Mouse (Mus musculus) heart, adult 2 months (tissue): ENCODE measurements around the gene Hs1bp3. TPM values are rescaled to one million over a fixed set of nuclear protein-coding genes. Genes with fewer than 3 reads are reported as not detected.

Source experiments
- DNase-seq, 2 experiments: peaks; one replicate each; pipeline ENCODE4 v3.0.0; 2021
- H3K27ac ChIP-seq: fragments of 200-600 bp; 2 replicates; pipeline ENCODE4 v1.8.1; 2022
- H3K27me3 ChIP-seq: fragments of 200-500 bp; 2 replicates; pipeline ENCODE4 v1.6.1; 2012; ENCODE audit warnings: mild to moderate bottlenecking, low read length, inconsistent platforms, mixed read lengths; ENCODE audit not compliant: control insufficient read depth, insufficient read depth
- H3K36me3 ChIP-seq: fragments of 200-500 bp; 2 replicates; pipeline ENCODE4 v1.6.1; 2012; ENCODE audit warnings: low read length, inconsistent platforms; ENCODE audit not compliant: control insufficient read depth, insufficient read depth
- H3K4me1 ChIP-seq: fragments of 200-500 bp; 2 replicates; pipeline ENCODE4 v1.6.1; 2011; ENCODE audit warnings: low read length; ENCODE audit not compliant: control insufficient read depth, insufficient read depth
- H3K4me3 ChIP-seq: fragments of 200-600 bp; 2 replicates; pipeline ENCODE4 v1.8.1; 2022
- H3K79me2 ChIP-seq: fragments of 200-500 bp; replicated peaks from 2 replicates; pipeline ENCODE4 v1.6.1; 2012; ENCODE audit warnings: mild to moderate bottlenecking, inconsistent platforms, low read length, moderate library complexity, mixed read lengths; ENCODE audit not compliant: control insufficient read depth, insufficient read depth
- H3K9ac ChIP-seq: fragments of 200-500 bp; 2 replicates; pipeline ENCODE4 v1.6.1; 2012; ENCODE audit warnings: low read depth, mild to moderate bottlenecking, control low read depth, inconsistent platforms, low read length, mixed read lengths
- CTCF ChIP-seq: fragments of 200-600 bp; IDR thresholded peaks from 2 replicates; pipeline ENCODE4 v1.8.1; 2022; ENCODE audit warnings: antibody characterized with exemption, mild to moderate bottlenecking, moderate library complexity
- EP300 ChIP-seq: fragments of 200-500 bp; IDR thresholded peaks from 2 replicates; pipeline ENCODE4 v1.6.1; 2011; ENCODE audit warnings: low read depth, low read length, control low read depth; ENCODE audit not compliant: insufficient read depth
- POLR2A ChIP-seq: fragments of 200-500 bp; IDR thresholded peaks from 2 replicates; pipeline ENCODE4 v1.6.1; 2011; ENCODE audit warnings: mild to moderate bottlenecking, low read depth, low read length, control low read depth; ENCODE audit not compliant: insufficient read depth
- WGBS: fragments of 180-500 bp; shearing (Covaris S2); methylation state at CpG from one replicate; pipeline ENCODE4 v1.1.7; 2018; 5-methylcytosine and 5-hydroxymethylcytosine counted together
- intact Hi-C: fragments of 180-260 bp; cut with DNase I; formaldehyde crosslinking; loops from one replicate; pipeline ENCODE4 v1.15.1; 2025
- polyA plus RNA-seq: library from polyadenylated mRNA; depleted of rRNA; stranded (reverse); fragments of >200 nt; gene quantifications from 2 replicates; pipeline ENCODE4 v1.2.3, GENCODE M21; 2012
- total RNA-seq, 2 experiments: library from RNA; stranded (reverse); gene quantifications; 2 replicates each; pipeline ENCODE4 v1.2.3; 2021

Hs1bp3 gene
- total and polyA plus RNA-seq, 3 experiments, result 12.7 to 17.3 (median 13.8) TPM

DNA sequence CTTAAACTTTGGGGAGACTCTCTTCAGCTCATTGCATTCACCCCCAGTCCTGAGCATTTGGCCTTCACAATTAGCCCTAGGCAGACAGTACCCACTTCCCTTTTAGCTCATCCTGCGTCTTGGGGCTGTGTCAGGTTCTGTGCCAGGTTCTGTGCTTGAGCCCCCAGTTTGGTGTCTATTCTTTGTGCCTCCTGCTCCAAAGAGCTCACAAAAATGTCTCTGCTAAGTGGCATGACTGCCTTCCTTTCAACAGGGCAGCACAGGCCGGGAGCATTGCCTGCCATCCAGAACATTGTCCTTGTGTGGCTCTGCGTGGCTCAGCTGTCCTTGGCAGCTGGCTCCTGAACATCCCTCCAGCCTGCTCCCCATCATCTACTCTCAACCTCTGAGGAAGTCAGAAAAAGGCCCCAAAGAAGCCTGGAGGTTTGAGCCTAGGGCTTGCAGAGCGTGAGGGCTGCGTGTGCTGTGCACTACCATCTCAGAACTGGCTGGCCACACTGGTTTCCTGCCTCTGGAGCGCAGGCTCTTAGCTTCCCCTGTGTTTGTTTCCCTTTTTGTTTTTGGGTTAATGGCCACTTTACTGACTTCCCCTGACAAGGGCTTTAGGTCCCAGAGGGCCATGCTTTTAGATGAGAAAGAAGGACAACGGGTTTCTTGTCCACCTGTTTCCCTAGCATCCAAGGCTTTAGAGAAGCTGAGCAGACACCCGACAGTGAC lies 34.7 kb downstream of the Hs1bp3 start:
- TF ChIP-seq EP300, result 0 out of 2 replicates have a peak, but pooled peaks have one; percentile 47
- TF ChIP-seq POLR2A, result no peak
- no peaks in the 10 kb centered on the region for H3K79me2 ChIP-seq
- H3K4me1 ChIP-seq, result peaks cover 50% of the 10 kb centered on the region
- peaks cover 6% of the 10 kb centered on the region; the same call in 1 of the 2 replicates for H3K36me3 ChIP-seq
- intact Hi-C loops, result no loop called here
- peak overlapping the region; percentile 55 for H3K27ac ChIP-seq
- peak in 1 of 2 experiments; percentile 38 for DNase-seq
- 58% methylated on average over 8 of the region's 8 CpGs for whole genome bisulfite sequencing
- no peak overlapping the region for H3K4me3 ChIP-seq
- H3K27me3 ChIP-seq, result no peaks in the 10 kb centered on the region
- no peak overlapping the region for H3K9ac ChIP-seq

DNA sequence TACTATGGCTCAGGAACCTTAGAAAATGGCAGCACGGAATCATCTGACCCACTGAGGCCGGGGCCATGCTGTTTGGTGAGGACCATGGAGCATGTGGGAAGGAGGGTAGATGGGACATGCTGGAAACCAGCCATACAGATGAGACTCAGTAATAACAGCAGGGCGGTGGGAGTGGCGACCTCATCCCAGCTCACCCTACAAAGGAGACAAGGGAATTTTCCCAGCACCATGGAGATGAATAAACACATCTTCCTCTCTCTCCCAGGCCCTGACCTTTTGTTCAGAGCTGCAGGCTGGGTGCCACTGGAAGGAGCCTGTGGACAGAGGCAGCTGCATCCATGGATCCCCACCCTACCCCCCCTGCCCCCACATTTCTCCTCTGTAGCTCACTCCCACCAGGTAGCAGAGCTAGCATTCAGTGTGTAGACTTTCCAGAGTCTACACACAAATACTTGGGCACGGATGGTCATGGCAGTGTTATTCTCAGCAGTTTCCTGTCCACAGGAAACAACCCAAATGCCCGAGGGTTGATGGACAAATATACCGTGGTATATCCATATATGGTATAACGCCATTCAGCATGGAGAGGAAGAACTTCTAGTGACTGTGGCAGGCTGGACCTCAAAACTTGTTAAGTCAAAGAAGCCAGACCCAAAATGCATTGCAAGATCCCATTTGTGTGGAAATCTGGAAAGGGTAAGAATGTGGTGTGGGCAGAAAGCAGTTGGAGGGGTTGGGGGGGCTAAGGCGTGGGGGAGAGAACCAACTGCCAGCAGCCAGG lies 35.7 kb downstream of the Hs1bp3 start:
- no peaks in the 10 kb centered on the region for H3K27me3 ChIP-seq
- WGBS, result 57% methylated on average over 9 of the region's 9 CpGs
- H3K9ac ChIP-seq, result no peak overlapping the region
- peak; percentile 30 to 50 for DNase-seq
- H3K4me1 ChIP-seq, result peaks cover 50% of the 10 kb centered on the region
- no peak overlapping the region for H3K4me3 ChIP-seq
- intact Hi-C loops, result no loop called here
- no peaks in the 10 kb centered on the region for H3K79me2 ChIP-seq
- peak overlapping the region; percentile 55 for H3K27ac ChIP-seq
- peaks cover 6% of the 10 kb centered on the region; the same call in 1 of the 2 replicates for H3K36me3 ChIP-seq
- TF ChIP-seq EP300 (no peak), CTCF (no peak), POLR2A (no peak)

DNA sequence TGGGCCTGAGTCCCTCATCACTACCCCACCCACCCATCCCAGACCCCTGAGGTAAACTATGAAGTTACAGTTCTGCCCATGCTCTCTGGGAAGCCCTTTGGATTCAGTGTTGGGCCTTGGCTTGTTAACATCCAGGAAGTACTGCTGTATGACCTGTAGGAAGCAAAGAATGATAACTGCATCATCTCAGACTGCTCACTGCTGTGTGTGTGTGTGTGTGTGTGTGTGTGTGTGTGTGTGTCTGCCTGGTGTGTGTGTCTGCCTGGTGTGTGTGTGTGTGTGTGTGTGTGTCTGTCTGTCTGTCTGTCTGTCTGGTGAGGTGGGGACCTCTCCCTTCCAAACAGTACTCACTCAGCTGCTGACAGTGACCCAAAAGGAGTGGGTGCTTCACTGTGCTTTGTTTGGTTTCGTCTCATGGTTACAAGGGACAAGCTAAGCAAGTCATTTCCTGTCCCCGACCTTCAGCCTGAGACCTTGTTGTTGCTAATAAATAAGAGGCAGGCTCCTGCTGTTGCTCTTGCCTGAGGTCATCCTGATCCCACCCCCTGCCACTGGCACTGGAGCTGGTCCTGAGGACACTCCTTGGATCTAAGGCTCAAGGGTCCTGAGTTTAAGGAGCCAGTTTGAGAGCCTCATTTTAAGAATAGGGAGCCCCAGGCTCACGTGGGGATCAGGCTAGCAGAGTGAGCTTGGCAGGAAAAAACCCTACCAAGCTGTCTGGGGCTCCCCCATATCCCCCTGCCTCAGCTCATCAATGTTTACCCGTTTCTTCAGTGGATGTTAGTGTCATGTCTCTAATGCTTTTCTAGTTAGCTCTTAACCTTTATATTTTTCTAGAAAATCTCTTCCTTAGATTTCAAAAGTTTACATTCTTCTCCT lies 38.0 kb downstream of the Hs1bp3 start:
- peak; percentile 52; the same call in 1 of the 2 replicates for TF ChIP-seq EP300
- peak; percentile 27; the same call in 1 of the 2 replicates for TF ChIP-seq POLR2A
- no peak for TF ChIP-seq CTCF

GRCm38 (mm10) chr12:8353071-8353470 lies 39.8 kb downstream of the Hs1bp3 start:
- H3K4me1 ChIP-seq, result peaks cover 30% of the 10 kb centered on the region
- H3K79me2 ChIP-seq, result no peaks in the 10 kb centered on the region
- intact Hi-C loops, result no loop called here
- 91% methylated on average over 4 of the region's 4 CpGs for WGBS
- no peaks in the 10 kb centered on the region for H3K27me3 ChIP-seq
- H3K36me3 ChIP-seq, result peaks cover 7% of the 10 kb centered on the region; the same call in 1 of the 2 replicates
- H3K27ac ChIP-seq, result no peak overlapping the region
- no peak for TF ChIP-seq CTCF
- no peak for TF ChIP-seq POLR2A
- no peak for TF ChIP-seq EP300
- H3K9ac ChIP-seq, result no peak overlapping the region
- H3K4me3 ChIP-seq, result no peak overlapping the region
- no peak for DNase-seq

More for the DNA sequence above, 38.0 kb downstream of the Hs1bp3 start:
- H3K27ac ChIP-seq, result peak overlapping the region; percentile 73
- peaks cover 38% of the 10 kb centered on the region for H3K4me1 ChIP-seq
- no peak overlapping the region for H3K4me3 ChIP-seq
- H3K79me2 ChIP-seq, result no peaks in the 10 kb centered on the region
- H3K27me3 ChIP-seq, result no peaks in the 10 kb centered on the region
- H3K9ac ChIP-seq, result peak overlapping the region; percentile 47; the same call in 1 of the 2 replicates
- H3K36me3 ChIP-seq, result peaks cover 6% of the 10 kb centered on the region; the same call in 1 of the 2 replicates
- intact Hi-C loops, result no loop called here
- 22% methylated on average over 4 of the region's 4 CpGs for WGBS
- peak; percentile 65 to 79 for DNase-seq

GRCm38 (mm10) chr12:8354187-8354586 lies 41.0 kb downstream of the Hs1bp3 start:
- peaks cover 8% of the 10 kb centered on the region; the same call in 1 of the 2 replicates for H3K36me3 ChIP-seq
- H3K79me2 ChIP-seq, result no peaks in the 10 kb centered on the region
- no peak for DNase-seq
- TF ChIP-seq EP300 (no peak), CTCF (no peak), POLR2A (no peak)
- 87% methylated on average over 1 of the region's 1 CpGs for WGBS
- intact Hi-C loops, result no loop called here
- H3K4me1 ChIP-seq, result peaks cover 29% of the 10 kb centered on the region
- H3K9ac ChIP-seq, result no peak overlapping the region
- no peaks in the 10 kb centered on the region for H3K27me3 ChIP-seq
- no peak overlapping the region for H3K4me3 ChIP-seq
- no peak overlapping the region for H3K27ac ChIP-seq
